Mouse (Mus musculus): ENCODE data around the gene Pde8b.

The Pde8b gene

DNA sequence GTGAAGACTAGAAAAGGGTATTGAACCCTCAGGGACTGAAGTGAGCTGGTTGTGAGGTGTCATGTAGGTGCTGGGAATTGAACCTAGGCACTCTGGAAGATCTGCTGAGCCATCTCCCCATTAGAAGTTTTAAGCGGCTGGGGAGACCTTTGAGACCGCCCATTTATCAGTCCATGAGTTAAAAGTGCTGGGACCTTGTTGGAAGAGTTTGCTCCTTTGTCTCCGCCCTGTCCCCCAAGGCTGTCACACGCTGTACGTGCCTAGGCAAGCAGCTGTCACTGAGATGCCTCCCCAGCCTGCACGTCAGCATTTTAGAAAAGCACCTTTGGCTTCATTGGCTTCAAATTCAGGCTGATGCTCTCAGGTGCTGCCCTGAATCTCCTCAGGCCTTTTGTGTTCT, 229.9 kb downstream of the Pde8b start:
- DNase-seq (ENCODE audit: extremely low spot score), result no peak

DNA sequence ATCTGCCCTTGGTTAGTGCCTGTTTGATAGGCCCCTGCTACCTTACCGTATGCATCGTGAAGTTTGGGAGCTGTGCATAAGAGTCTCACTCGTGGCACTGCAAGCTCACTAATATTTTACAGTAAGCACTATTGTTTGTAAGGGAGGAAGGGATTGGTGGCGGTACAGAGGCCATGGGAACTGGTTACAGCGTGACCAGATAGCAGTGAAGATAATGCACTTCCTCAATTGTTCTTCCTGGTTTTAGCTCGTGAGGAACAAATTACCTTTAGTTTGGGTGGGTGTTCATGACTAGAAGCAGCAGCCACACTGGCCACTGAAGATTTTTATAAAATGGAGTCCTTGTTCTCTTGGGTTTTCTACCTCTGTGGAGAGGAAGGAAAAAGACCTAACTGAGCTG, 230.8 kb downstream of the Pde8b start:
- DNase-seq (ENCODE audit: extremely low spot score), result no peak

DNA sequence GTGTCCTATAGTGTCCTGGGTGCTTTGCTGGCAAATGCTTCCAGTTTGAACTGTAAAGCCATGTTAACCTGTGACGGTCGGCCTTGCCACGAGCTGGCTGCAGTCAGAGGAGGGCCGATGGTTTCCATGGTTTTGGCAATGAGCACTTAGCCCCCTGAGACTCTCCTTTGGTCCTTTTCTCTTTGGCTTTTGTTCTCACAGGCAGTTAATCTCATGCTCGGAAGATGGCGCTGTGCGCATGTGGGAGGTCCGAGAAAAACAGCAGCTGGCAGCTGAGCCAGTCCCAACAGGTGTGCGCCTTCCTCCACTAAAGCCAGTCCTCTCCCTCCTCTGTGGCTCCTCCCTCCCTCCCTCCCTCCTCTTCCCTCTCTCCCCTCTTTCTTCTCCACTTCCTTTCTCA, 232.2 kb downstream of the Pde8b start:
- DNase-seq (ENCODE audit: extremely low spot score), result peak; percentile 67

DNA sequence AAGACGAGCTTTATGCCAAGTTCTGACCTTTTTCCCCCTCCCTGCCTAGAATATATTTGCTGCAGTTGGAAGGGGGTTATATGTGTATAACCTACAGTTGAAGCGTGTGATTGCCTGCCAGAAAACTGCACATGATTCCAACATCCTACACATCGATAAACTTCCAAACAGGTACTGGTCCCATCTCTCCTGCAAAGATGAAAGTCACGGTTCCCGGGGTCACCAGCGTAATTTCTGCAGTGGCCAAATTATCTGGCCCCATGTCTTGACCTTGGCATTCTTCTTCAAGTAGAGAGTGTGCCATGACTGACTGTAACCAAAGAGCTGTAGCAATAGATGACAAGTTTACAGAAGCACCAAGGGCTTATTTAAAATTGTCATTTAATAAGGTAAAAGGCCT, 232.9 kb downstream of the Pde8b start:
- no peak for DNase-seq (ENCODE audit: extremely low spot score)

DNA sequence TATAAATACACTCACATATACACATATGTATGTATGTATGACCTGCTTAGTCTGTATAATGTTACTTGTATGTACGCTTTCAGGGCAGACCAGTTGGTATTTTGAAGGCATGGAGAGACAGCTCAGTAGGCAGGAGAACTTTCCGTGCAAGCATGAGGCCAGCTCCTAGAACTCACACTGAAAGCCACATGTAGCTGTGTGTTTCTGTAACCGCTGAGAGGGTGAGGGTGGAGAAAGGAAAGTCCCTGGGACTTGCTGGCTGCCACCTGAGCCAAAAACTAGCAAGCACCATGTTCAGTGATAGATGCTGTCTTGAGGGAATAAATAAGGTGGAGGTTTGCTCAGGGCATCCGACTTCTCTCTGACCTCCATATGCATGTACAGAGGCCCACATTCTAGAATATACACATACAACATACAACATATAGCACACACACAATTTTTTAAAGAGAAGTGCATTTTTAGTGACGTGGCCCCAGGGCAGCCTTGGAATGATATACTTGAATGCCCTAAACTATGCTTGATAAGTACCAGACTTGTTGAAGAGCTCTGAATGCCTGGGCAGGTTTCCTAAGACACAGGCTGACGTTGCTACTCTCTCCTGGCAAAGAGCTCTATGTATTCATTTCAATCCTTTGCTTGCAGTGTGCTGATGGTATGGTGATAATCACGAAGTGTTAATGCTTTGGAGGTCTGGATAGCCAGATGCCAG, 238.4 kb downstream of the Pde8b start:
- no peak for DNase-seq (ENCODE audit: extremely low spot score)

DNA sequence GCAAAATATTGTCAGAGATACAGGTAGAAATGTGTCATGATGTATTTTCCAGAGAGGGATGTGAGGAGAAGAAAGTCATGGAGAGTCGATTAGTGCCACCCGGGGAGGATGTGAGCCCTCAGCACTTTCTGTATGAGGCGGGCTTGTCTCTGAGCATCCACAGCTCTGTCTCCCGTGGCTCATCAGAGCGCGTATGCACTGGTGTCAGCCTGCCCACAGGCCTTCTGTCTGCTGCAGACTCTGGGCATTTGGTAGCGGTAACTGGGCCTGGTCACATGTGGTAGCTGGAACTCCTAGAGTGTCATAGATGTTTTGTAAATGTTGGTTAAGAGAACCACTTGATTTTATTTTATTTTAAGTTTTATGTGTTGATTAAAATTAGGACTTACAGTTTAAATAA, 240.9 kb downstream of the Pde8b start:
- no peak for DNase-seq (ENCODE audit: extremely low spot score)

DNA sequence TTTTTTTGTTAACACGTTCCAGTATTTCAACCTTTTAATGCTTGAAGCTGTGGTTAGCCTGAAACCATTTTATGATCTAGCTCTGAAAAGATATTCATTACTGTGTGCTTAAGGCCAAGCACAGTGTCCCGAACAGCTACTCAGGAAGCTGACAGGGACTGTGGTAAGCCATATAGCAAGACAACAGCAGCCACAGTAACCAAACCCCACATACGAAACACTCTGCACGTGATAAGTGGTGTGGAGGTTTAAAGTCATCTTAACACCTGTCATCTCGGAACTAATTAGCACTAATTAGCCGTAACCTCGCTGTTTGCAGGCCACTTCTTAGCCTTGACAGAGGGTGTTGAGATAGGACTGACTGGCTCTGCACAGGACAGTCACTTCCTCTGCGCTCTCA, 242.9 kb downstream of the Pde8b start:
- no peak for DNase-seq (ENCODE audit: extremely low spot score)

DNA sequence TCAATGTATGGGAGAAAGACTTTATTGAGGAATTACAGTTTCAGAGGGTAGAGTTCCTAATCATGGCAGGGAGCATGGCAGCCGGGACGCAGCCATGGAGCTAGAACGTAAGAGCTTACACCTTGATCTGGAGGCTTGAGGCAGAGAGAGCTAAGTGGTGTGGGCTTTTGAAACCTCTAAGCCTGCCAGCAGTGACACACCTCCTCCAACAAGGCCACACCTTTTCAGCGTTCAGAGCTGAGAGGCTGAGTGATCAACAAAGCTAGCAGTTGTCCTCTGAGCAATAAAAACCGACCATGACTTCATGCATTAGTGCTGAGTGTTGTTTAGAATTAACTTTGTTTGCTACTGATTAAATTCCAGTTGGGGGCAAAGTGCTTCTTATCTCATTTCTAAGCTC, 259.6 kb downstream of the Pde8b start:
- no peak for DNase-seq (ENCODE audit: extremely low spot score)

DNA sequence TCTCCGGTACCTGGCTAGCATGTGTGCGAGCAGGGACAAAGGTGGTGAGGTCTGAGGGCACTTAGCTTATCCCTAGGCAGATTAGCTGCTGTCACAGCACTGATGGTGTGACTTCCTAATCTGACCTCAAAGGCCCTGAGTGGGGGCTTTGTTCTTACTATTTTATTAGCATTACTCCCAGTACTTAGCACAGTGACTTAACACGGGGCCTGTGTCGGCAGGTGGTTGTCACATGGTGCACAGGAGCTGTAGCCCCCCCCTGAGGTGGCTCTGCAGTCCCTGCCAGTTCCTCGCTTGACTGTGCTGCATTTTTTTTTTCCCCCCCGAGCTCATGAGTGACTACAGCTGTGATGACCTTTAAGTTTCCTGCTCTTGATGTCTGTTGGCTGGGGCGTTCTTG, 271.1 kb downstream of the Pde8b start:
- no peak for DNase-seq (ENCODE audit: extremely low spot score)

DNA sequence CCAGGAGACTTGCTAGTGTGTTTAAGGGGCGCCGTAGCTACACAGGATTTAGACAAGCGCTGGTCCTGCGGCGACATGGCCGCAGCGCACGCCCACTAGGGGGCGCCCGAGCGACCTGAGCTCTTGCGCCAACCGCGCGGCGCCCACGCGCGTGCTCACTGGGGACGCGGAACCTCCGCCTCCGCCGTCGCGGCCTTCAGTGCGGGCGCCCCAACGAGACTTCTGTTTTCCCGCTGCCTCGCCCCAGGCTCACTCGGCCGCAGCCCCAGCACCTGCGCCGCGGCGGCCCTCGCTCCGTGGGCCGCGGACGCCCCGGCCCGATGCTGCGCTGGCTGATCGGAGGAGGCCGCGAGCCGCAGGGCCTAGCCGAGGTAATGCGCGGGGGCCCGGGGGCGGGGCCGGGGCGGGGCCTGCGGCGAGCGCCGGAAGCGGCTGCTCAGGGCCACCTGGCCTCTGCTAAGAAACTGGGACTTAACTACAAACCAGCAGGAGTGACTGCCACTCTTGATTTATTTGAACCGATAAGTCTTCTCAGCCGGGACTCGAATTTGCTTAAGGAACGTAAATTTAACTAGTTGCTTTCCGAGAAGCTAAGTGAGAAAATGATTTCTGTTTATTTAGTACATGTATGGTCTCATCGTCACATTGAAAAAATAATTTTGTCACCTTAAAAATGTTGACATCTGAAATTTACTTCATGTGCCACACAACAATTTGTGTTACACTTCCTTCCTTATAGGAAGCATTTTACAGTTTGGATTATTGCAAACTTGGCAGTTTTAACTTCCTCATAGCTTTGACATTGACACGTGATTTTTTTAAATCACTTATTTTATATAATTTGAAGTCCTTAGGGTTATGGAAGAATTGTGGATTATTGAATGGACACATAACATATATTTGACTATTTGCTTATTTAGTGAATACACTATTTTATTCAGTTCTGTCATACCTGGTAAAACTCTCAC, 273.6 kb downstream of the Pde8b start, which contains the start of gene Wdr41:
TSS of gene Wdr41 (plus strand) at position 126 of the 968 bp plus-strand sequence.
- DNase-seq (ENCODE audit: extremely low spot score), result peak; percentile 90

DNA sequence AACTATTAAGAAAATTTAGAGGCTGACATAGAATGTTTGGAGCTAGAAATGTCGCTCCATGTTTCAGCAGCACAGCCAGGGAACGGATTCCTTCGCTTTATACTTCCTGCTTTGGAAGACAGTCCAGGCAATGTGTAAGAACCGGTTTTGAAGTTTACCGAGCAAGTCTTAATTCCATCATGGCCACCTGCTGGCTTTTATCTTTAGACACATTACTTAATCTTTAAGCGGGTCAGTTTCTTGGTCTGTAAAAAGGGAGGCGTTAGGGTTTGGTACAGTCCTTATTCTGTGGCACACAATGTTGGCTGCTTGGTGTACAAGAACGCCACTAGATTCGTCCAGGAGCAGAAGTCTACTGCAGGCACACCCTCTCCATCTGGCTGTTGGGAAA, 274.3 kb downstream of the Pde8b start:
- no peak for DNase-seq (ENCODE audit: extremely low spot score)
